Mouse (Mus musculus): ENCODE measurements around the gene Serpini1. TPM values are rescaled to one million over a fixed set of nuclear protein-coding genes. Genes with fewer than 3 reads are reported as not detected.
"Not testable (repeated sequence)": the region's sequence is repeated elsewhere in the genome, so short reads cannot be mapped to it uniquely, and the experiment has no call there.

Gene Serpini1
- total RNA-seq, 2 experiments from 2014 or later: 3.6 to 5.0 TPM

DNA sequence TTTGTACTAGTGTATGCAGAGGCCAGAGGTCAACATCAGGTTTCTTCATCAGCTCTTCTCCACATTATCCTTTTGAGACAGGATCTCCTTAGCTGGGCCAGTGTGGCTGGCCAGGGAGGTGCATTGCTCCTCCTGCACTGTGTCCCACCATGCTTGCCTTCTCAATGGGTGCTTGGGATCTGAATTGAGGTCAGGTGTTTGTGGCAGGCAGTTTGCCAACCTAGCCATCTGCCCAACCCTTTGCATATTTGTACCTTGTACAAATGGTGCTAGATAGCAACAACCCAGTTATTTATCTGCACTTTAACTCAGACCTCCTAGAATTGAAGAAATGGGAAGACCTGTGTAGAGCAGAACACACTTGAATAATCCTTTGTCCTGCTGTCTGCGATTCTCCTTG lies 78.3 kb downstream of the Serpini1 start:
- DNase-seq: no peak

DNA sequence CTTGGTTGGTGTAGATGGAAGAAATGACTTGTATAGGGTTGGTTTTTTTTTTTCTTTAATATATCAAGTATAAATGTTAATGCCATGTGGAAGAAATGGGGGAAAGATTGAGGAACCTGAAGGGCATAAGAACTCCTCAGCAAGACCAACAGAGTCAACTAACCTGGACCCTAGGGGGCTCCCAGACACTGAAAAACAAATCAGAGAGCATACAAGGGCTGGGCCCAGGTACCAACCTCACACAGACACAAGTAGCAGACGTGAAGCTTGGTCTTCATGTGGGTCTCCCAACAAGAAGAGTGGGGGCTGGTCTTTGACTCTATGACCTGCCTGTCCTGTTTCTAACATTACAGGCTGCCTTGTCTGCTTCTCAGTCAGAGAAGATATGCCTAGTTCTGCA lies 82.2 kb downstream of the Serpini1 start:
- DNase-seq: no peak

DNA sequence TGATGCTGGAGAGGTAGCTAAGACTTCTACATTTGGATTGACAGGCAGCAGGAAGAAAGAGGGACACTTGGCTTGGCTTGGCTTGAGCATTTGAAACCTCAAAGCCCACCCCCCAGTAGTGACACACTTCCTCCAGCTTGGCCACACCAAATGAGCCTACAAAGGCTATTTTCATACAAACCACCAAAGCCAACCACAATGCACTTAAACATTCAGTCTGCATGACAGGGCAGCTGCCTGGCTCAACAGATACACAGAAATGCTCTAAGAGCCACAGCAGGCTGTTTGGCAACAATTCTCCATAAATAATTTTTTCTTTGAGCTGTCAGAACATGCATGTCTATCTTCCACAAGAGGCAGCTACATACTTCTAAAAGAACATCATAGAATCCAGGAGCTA lies 90.2 kb downstream of the Serpini1 start:
- DNase-seq: no peak

DNA sequence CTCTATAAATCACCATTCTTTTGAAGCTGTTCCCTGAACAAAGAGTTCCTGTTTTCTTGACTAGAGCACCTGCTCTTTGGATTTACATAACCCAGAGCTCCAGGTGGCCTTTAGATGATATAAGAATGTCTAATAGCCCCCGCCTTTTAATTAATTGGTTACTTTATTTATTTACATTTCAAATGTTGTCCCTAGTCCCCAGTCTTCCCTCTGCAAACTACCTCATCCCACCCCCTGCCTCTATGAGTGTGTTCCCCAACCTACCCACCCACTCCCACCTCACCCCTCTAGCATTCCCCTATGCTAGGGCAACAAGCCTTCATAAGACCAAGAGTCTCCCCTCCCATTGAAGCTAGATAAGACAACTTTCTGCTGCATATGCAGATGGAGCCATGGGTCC lies 90.9 kb downstream of the Serpini1 start:
- DNase-seq: no peak

DNA sequence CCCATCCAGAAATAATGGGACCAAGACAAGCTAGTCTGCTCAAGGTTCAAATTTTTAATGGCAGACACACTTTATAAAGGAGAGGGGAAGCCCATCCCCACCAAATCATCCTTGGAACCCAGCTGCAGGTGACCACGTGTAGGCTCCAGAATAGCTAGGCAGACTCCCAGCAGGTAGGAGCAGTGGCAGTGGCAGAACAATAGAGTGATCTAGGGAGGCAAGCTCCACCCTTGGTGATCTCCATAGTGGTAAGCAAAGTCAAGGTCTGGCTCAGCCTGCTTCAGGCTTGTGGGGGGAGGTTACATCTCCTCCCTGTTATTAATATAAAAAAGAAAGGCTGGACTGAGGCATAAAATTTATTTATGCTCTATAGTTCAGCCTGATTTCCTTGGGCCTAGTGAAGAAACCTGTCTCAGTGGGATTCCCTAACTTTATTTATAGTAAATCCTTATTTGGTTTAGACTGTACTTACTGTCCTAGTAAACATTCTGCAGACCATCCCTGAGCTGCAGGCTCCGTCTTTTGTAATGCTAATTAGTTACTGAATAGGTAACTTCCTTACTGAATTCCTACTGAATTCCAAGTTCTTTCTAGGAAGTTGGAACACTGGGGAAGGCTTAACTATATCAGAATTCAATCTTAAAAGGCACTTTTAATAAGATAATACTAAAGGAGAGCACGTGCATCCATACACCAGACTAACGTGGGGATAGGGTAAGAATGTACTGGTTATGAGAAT lies 93.2 kb downstream of the Serpini1 start:
- not testable (repeated sequence) for DNase-seq

DNA sequence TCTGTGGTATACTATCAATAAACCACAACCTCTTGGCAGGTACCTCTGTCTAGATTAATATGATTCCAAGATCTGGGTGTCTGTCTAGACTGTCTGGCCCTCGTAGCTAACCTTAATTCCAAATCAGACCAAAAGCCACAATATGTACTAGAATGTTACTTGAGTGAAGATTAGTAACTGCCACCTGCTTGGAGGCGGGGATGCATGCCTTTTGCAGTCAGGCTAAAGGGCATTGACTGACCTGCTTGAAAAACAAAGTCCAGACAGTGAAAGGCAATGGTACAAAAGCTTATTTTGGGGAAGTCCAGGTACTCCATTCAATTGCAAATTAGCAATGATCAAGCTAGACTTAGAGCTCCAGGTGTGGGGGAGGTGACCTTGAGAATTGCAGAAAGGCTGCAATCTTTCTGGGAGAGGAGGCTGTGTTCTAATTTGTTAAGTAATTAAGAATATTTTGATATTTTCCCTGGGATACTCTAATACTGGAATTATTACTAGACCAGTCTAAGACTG lies 94.3 kb downstream of the Serpini1 start:
- DNase-seq: no peak

DNA sequence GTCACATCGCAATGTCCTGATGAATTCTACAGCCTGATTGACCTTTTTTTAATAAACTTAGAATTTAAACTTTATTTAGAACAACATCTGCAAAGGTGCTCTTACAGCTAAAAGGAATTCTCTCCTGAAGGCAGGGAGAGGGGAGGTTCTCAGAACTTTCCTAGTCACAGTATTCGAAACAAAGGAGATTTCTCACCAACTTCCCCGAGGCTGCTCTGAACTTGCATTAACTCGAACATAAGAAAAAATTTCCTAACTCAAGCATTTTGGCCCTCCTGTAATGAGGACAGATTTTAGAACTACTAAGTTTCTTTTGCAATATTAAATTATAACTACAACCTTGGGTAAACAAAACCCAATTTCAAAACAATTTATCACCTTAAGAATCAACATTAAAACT lies 96.6 kb downstream of the Serpini1 start:
- DNase-seq: not testable (repeated sequence)

DNA sequence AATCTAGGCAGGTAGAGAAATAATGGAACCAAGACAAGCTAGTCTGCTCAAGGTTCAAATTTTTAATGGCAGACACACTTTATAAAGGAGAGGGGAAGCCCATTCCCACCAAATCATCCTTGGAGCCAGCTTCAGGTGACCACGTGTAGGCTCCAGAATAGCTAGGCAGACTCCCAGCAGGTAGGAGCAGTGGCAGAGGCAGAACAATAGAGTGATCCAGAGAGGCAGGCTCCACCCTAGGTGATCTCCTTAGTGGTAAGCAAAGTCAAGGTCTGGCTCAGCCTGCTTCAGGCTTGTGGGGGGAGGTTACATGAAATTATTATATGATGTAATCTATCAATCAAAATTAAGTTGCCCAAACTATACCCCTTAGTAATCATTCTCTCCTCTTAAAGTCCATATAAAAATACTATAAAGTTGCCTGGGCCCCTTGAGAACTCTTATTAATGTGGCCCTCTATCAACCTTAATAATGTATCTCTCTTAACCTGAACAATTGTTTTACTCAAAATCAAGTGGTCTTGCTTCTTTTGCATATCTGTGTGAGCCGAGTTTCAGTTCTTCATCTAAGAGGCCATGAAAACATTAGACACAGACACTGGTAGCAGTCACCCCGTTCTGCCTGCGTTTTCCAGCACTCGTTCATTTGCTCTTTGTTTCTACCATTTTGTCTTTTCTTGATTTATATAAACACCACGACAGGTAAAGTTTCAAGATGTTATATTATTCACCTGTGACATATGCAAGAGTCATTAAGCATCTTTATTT lies 98.4 kb downstream of the Serpini1 start:
- DNase-seq: no peak

DNA sequence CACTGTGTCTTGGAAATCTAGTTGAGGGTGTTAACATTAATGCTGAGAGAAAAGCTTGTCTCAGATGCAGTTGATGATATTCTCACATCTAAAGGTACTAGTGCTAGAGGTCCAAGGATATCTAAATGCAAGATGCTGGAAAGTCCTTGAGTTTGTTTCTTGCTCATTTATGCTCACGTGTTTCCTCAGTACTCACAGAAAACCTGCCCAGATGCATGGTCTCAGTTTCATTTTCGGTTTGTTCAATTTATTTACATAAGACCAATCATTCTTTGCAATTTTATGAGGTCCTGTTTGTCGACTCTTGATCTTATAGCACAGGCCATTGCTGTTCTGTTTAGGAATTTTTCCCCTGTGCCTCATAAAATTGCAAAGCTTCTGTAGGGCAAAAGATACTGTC lies 109.6 kb downstream of the Serpini1 start:
- DNase-seq: no peak

DNA sequence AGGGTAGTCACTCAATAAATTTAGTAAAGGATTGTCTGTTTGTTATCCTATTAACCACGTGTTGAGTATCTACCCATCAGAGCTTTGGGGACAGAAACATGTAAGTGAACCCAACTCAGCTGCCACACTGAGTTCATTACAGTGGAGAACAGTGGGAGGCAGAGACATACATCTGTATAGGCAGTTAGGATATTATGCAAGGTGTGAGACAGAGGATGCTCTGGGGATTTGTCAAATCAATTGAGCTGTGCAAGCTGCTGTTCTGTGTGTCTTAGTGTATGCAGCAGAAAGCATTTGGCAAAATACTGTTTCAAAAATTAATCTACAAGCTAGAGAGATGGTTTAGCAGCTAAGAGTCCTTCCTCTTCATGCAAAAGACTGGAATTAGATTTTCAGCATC lies 113.1 kb downstream of the Serpini1 start:
- DNase-seq: no peak

DNA sequence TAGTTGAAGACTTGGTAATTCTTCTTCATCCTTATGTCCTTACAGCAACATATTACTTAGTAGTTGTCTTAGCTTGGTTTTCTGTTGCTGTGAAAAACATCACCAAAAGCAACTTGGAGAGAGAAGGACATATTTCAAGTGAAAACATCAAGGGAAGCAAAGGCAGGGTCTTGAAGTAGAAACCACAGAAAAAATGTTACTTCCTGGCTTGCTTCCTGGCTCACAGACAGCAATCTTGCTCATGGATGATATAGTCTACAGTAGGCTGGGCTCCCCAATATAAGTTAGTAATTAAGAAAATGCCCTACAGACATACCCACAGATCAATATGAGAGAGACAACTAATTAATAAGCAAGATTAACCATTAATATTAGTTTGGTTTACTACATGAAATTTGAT lies 125.5 kb downstream of the Serpini1 start:
- DNase-seq: no peak

DNA sequence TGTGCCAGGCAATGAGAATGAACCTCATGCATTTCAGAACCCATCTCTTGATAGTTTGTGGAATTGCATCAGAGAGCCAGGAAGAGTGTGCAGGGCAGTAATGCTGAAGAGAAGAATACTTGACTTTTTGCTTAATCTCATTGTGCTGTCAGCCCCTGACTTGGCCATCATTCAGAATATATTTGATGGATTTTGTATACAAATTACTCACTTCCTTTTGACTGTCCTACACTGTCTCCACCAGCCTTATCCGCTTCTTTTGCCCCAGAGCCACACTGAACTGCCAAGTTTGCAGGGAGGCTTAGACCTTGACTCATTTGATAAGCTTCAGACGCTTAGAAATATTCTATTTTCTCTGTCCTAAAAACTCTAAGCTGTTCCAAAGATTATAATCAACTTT lies 129.4 kb downstream of the Serpini1 start:
- DNase-seq: no peak

DNA sequence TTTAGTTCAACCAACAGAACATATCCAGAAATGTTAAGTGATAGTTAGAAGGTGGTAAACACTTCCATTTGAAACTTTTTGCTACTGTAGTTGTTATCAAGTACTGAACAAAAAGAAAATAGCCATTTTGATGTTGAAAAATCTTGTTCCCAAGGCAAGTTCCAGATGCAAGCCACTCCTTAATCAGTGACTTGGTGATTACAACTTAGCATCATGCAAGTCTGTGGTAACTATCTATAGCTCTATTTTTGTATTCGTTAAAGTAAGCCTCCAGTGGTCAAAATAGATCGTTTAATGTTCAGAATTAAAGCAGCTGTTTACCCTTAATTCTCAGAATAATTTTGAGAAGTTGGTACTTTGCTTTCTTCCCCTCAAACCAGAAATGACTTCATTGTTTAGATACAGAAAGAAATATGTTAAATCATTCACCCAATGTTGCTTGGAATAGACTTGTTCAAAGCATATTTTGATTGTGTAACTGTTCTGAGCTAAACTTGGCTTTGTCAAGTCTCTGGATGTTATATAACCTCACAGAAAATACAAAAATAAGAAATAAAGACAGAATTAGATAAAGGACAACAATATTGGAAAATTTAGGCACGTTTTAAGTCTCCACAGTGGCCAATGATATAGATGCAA lies 130.0 kb downstream of the Serpini1 start:
- no peak for DNase-seq

DNA sequence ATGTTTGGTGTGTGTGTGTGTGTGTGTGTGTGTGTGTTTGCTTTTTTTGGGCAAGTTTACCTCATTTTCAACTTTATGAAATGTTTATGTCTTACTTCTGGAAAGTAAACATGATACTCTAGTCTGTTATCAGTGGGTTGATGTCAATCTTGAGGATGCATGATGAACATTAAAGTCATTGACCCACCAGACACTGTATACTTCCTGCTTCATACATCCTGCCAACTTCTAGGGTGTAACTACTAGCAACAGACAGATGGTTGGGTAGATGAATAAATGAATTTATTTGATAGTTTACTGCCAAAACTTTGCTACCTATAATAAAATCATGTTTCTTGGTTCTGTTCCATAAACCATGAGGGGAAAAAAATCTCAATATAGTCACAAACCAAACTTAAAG lies 133.0 kb downstream of the Serpini1 start:
- no peak for DNase-seq

DNA sequence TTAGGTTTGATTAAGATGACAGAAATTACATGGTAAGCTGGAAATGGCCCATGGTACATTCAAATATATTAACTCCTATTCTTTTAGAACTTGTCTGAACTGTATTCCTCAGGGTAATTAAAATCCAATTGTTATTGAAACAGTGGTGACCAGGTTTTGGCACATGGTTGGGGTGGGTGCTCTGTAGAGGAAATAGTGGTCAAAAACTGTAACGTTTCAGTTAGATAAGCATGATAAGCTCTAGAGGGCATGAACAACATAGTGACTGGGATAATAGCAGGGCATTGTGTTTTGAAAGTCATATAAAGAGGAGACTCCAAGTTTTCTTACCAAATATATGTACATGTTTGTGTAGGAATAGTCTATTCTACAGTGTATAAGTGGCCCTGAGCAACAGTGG lies 134.7 kb downstream of the Serpini1 start:
- DNase-seq: no peak

Other genes with a start within 250 kb of the Serpini1 start
- under 1 TPM in 1 of 2 experiments, not detected in 1; 0.18 TPM for gene Wdr49, start 75.4 kb upstream of the Serpini1 start, total RNA-seq (2021)
- 10 to 100 TPM; 24.6 to 25.6 TPM for gene Pdcd10, start 691 bp upstream of the Serpini1 start, total RNA-seq (2021)
- not detected for gene Gm29133, start 190.7 kb downstream of the Serpini1 start, total RNA-seq (2021)

Measured in heart, adult 18-20 months (tissue).